Mouse (Mus musculus): ENCODE results near the gene Kcnd3. TPM values are rescaled to one million over a fixed set of nuclear protein-coding genes. Genes with fewer than 3 reads are reported as not detected.

The Kcnd3 gene
- not detected for total RNA-seq (2023)

GRCm38 (mm10) chr3:105451627-105452555, at the start of gene Kcnd3:
Gene Kcnd3 (plus strand): TSS chr3:105452330.

GRCm38 (mm10) chr3:105687324-105688060, 235.4 kb downstream of the Kcnd3 start, which contains the start of gene Ddx20:
Gene Ddx20 (minus strand): TSS chr3:105687574.

GRCm38 (mm10) chr3:105704031-105705008, 252.2 kb downstream of the Kcnd3 start, which contains the start of gene Inka2:
Gene Inka2 (plus strand): TSS chr3:105704599.

Other genes starting within 250 kb of the Kcnd3 start
- gene Ddx20, start 235.2 kb downstream of the Kcnd3 start, total RNA-seq (2023), result 10 to 100 TPM; 12.9 to 14.9 TPM